Mouse (Mus musculus) ES-E14 (cell line): ENCODE results near the gene Slc15a4. TPM values are rescaled to one million over a fixed set of nuclear protein-coding genes. Genes with fewer than 3 reads are reported as not detected.
A peak's percentile ranks its signal among the peaks of the same experiment; 100 is the strongest.

Experiments used
- DNase-seq: peaks from one replicate; pipeline ENCODE4 v3.0.0-alpha.2; 2013; ENCODE audit warnings: low read depth, low spot score
- H3K27ac ChIP-seq: 2 replicates; pipeline ENCODE4 v1.5.1; 2012; ENCODE audit warnings: low read depth, mild to moderate bottlenecking, low read length, moderate library complexity, mixed read lengths; ENCODE audit not compliant: poor library complexity, insufficient read depth, severe bottlenecking
- H3K36me3 ChIP-seq: 2 replicates; pipeline ENCODE4 v1.6.1; 2012; ENCODE audit warnings: mild to moderate bottlenecking, low read length, moderate library complexity, mixed read lengths; ENCODE audit not compliant: control insufficient read depth, poor library complexity, insufficient read depth, severe bottlenecking
- H3K4me1 ChIP-seq, 2 experiments: fragments of 150-350 bp in 1 of 2; sonication (generic) in 1 of 2; 2 replicates each; pipeline ENCODE4 v1.6.1; 2012; ENCODE audit warnings: low read length in 2 of 2, mild to moderate bottlenecking in 1 of 2, mixed read lengths in 1 of 2; ENCODE audit not compliant: control insufficient read depth in 2 of 2, insufficient read depth in 2 of 2, poor library complexity in 1 of 2
- H3K4me3 ChIP-seq, 2 experiments: fragments of 150-350 bp in 1 of 2; sonication (generic) in 1 of 2; 2 replicates each; pipeline ENCODE4 v1.5.1; 2012; ENCODE audit warnings: low read length in 2 of 2, low read depth in 1 of 2, mild to moderate bottlenecking in 1 of 2, mixed read lengths in 1 of 2; ENCODE audit not compliant: insufficient read depth in 1 of 2, poor library complexity in 1 of 2, severe bottlenecking in 1 of 2
- H3K9ac ChIP-seq: 2 replicates; pipeline ENCODE4 v1.6.1; 2012; ENCODE audit warnings: low read depth, mild to moderate bottlenecking, low read length, mixed read lengths; ENCODE audit not compliant: poor library complexity, insufficient read depth, severe bottlenecking
- H3K9me3 ChIP-seq: fragments of 150-350 bp; sonication (generic); 2 replicates; pipeline ENCODE4 v1.6.1; 2012; ENCODE audit warnings: low read depth, mild to moderate bottlenecking, low read length; ENCODE audit not compliant: control insufficient read depth, insufficient read depth
- CHD2 ChIP-seq: IDR thresholded peaks from 2 replicates; pipeline ENCODE4 v1.6.1; 2014; ENCODE audit warnings: mild to moderate bottlenecking, low read depth, low read length, inconsistent platforms
- HCFC1 ChIP-seq: IDR thresholded peaks from 2 replicates; pipeline ENCODE4 v1.6.1; 2012; ENCODE audit warnings: low read length, inconsistent platforms, borderline replicate concordance; ENCODE audit not compliant: insufficient read depth
- MAFK ChIP-seq: IDR thresholded peaks from 2 replicates; pipeline ENCODE4 v1.6.1; 2014; ENCODE audit warnings: mild to moderate bottlenecking, low read depth, low read length, inconsistent platforms; ENCODE audit not compliant: insufficient read depth
- ZC3H11A ChIP-seq: IDR thresholded peaks from 2 replicates; pipeline ENCODE4 v1.6.1; 2012; ENCODE audit warnings: low read depth, mild to moderate bottlenecking, inconsistent platforms, low read length, borderline replicate concordance
- ZNF384 ChIP-seq: IDR thresholded peaks from 2 replicates; pipeline ENCODE4 v1.6.1; 2012; ENCODE audit warnings: low read depth, low read length, inconsistent platforms
- in situ Hi-C, 2 experiments: fragments of 600-800 bp; cut with MboI; formaldehyde crosslinking; loops; one replicate each; pipeline ENCODE4 v1.15.1; 2025; ENCODE audit warnings: low sequenced_read_pairs in 2 of 2, inconsistent platforms in 1 of 2; ENCODE audit not compliant: unreplicated experiment in 2 of 2
- total RNA-seq: library from RNA; depleted of rRNA; stranded (reverse); fragments of 300-350 nt; gene quantifications from 2 replicates; pipeline ENCODE4 v1.2.3, GENCODE M21; 2012

Slc15a4 gene
- total RNA-seq, 1 experiment: 50.6 TPM

DNA sequence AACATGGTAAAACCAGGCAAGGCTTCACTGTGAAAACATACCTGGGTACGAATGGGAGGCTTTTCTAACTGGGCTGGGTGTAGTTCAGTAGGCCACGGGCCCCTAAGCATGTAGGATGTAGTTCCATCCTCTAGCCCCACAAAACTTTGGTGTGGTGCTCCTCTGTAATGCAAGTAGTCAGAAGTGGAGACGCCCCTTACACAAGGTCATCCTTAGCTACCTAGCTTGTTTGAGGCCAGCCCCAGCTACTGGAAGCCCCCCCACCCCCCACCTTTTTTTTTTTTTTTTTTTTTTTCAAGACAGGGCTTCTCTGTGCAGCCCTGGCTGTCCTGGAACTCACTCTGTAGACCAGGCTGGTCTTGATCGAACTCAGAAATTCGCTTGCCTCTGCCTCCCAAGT lies 28.3 kb upstream of the Slc15a4 start:
- H3K9me3 ChIP-seq: no peaks in the 10 kb centered on the region
- H3K9ac ChIP-seq: peak overlapping the region; percentile 14; the same call in 1 of the 2 replicates
- H3K4me1 ChIP-seq: peaks cover 11 to 12% of the 10 kb centered on the region in 2 experiments
- in situ Hi-C loops: no loop called here
- DNase-seq: no peak
- peaks cover 29% of the 10 kb centered on the region for H3K36me3 ChIP-seq
- TF ChIP-seq MAFK: no peak
- TF ChIP-seq ZNF384: peak; percentile 91
- no peak for TF ChIP-seq HCFC1
- H3K4me3 ChIP-seq: no peak overlapping the region
- H3K27ac ChIP-seq: peak overlapping the region; percentile 57; the same call in 1 of the 2 replicates

DNA sequence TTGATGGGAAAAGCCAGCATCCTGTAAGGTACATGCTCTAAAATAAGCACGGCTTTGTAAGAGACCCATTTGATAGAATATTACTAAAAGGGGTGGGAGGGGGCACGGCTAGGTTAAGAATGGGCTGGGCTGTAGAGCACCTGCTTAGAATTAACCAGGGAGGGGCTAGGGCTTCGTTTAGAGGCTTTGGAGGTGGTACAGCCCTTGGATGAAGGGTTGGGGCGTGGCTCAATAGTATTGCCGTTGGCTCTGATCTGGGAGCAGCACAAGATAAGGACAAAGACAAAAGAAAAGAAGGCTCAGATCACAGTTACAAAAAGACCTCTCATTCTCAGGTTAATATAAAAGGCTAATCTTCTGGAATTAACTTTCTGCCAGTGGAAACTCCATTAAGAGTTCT lies 27.6 kb upstream of the Slc15a4 start:
- H3K4me1 ChIP-seq: peaks cover 11 to 12% of the 10 kb centered on the region in 2 experiments
- no peak overlapping the region; the same call in 1 of the 2 replicates for H3K27ac ChIP-seq
- H3K9ac ChIP-seq: no peak overlapping the region
- in situ Hi-C loops: no loop called here
- H3K4me3 ChIP-seq: no peak overlapping the region
- TF ChIP-seq MAFK (no peak), ZC3H11A (no peak), ZNF384 (no peak), CHD2 (no peak), HCFC1 (no peak)
- peak; percentile 55 for DNase-seq
- peaks cover 29% of the 10 kb centered on the region for H3K36me3 ChIP-seq
- no peaks in the 10 kb centered on the region for H3K9me3 ChIP-seq

DNA sequence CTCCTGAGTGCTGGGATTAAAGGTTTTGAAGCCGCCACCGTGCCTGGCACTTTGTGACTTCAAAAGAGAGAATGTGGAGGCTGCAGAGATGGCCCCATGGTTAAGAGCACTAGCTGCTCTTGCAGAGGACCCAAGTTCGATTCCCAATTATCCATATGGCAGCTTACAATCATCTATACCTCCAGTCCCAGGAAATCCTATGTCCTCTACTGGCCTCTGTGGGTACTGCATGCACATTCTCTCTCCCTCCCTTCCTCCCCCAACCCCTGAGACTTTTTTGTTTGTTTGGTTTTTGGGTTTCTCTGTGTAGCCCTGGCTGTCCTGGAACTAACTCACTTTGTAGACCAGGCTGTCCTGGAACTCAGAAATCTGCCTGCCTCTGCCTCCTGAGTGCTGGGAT lies 26.6 kb upstream of the Slc15a4 start:
- H3K4me3 ChIP-seq: no peak overlapping the region
- in situ Hi-C loops: no loop called here
- H3K27ac ChIP-seq: no peak overlapping the region; the same call in 1 of the 2 replicates
- H3K9me3 ChIP-seq: no peaks in the 10 kb centered on the region
- DNase-seq: peak; percentile 69
- H3K4me1 ChIP-seq: peaks cover 11 to 12% of the 10 kb centered on the region in 2 experiments
- no peak overlapping the region for H3K9ac ChIP-seq
- peaks cover 24% of the 10 kb centered on the region for H3K36me3 ChIP-seq
- TF ChIP-seq CHD2 (no peak), HCFC1 (no peak), ZC3H11A (no peak), ZNF384 (no peak), MAFK (no peak)

DNA sequence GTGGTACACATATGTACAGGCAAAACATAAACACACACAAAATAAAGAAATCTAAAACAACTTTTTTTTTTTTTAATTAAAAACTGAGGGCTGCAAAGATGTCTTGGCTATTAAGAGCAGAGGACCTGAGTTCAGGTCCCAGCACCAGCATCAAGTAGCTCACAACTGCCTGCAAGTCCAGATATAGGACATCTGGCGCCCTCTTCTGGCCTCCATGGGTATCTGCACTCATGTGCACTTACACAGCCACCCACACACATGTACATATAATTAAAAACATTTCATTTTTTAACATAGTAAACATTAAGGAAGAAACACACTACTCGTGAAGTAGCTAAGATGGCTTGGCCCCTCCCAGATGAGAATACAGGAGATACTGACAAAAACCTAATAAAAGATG lies 25.6 kb upstream of the Slc15a4 start:
- H3K9ac ChIP-seq: no peak overlapping the region
- peaks cover 27% of the 10 kb centered on the region for H3K36me3 ChIP-seq
- H3K4me1 ChIP-seq: peaks cover 11% of the 10 kb centered on the region in 2 experiments
- H3K9me3 ChIP-seq: no peaks in the 10 kb centered on the region
- no peak for TF ChIP-seq HCFC1
- no peak for TF ChIP-seq ZNF384
- no peak for TF ChIP-seq ZC3H11A
- DNase-seq: no peak
- in situ Hi-C loops: no loop called here
- H3K4me3 ChIP-seq: no peak overlapping the region
- no peak overlapping the region for H3K27ac ChIP-seq

DNA sequence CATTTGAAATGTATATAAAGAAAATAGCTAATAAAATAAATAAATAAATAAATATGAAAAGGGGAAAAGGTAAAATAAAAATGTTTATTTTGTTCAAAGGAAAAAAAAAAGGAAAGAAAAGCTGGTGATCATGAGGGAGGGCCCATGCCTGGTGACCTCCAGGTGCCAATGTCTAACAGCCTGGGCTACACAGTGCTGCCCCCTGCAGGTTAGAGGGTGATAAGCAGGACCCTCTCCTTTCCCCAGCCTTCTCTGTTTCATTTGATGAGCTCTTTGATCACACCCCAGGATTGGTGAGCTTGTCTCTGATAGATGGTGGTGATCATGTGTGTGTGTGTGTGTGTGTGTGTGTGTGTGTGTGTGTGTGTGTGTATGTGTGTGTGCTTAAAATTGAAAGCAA lies 16.4 kb upstream of the Slc15a4 start:
- DNase-seq: peak; percentile 69
- no peak for TF ChIP-seq HCFC1
- no peak for TF ChIP-seq CHD2
- no peak for TF ChIP-seq ZNF384
- no peak for TF ChIP-seq ZC3H11A
- TF ChIP-seq MAFK: no peak
- in situ Hi-C loops: no loop called here
- H3K4me1 ChIP-seq: 0 out of 4 replicates have a peak, but pooled peaks cover 0 to 2% of the 10 kb centered on the region in 2 experiments
- no peaks in the 10 kb centered on the region for H3K9me3 ChIP-seq
- H3K36me3 ChIP-seq: peaks cover 39% of the 10 kb centered on the region
- H3K27ac ChIP-seq: no peak overlapping the region; the same call in 1 of the 2 replicates
- H3K4me3 ChIP-seq: no peak overlapping the region
- no peak overlapping the region for H3K9ac ChIP-seq
